Mouse (Mus musculus) kidney, adult 2 months (tissue): ENCODE measurements around the gene B3gnt2.

Experiments used
- CTCF ChIP-seq: fragments of 200-500 bp; conservative IDR thresholded peaks from 2 replicates; pipeline ENCODE4 v1.5.1; 2011; ENCODE audit warnings: low read depth, mild to moderate bottlenecking, control low read depth, low read length, moderate library complexity, mixed read lengths; ENCODE audit not compliant: insufficient read depth, insufficient read length
- POLR2A ChIP-seq: fragments of 200-500 bp; IDR thresholded peaks from one replicate; pipeline ENCODE4 v1.6.1; 2011; ENCODE audit warnings: low read depth, low read length, control low read depth

GRCm38 (mm10) chr11:22851416-22851815, 9.3 kb downstream of the B3gnt2 start:
- TF ChIP-seq CTCF (no peak), POLR2A (no peak)
